Mouse (Mus musculus) heart, postnatal 14 days (tissue): ENCODE measurements around the gene Pwp1. TPM values are rescaled to one million over a fixed set of nuclear protein-coding genes. Genes with fewer than 3 reads are reported as not detected.
"Not testable (repeated sequence)": the region's sequence is repeated elsewhere in the genome, so short reads cannot be mapped to it uniquely, and the experiment has no call there.

Experiments
- DNase-seq, 2 experiments: peaks; one replicate each; pipeline ENCODE4 v3.0.0; 2021 to 2022
- intact Hi-C: fragments of 180-260 bp; cut with DNase I; formaldehyde crosslinking; loops from one replicate; pipeline ENCODE4 v1.15.1; 2025
- long read RNA-seq, 2 experiments: library from polyadenylated mRNA; stranded (forward); transcript quantifications; one replicate each; pipeline ENCODE4 v2.0.0; 2021
- total RNA-seq, 2 experiments: library from RNA; stranded (reverse); gene quantifications; 2 replicates each; pipeline ENCODE4 v1.2.3; 2021

The Pwp1 gene
- 10 to 100 TPM; 13.3 to 13.7 TPM for total RNA-seq
- long read RNA-seq, experiment 1, transcript Pwp1-201 (15 exons, 2,572 nt), result major isoform, 19 of 22 reads
- long read RNA-seq, experiment 1, partial matches to known transcripts, result 1 of 22 reads
- long read RNA-seq, experiment 1, other reads (novel, unspliced or antisense), result 2 of 22 reads
- long read RNA-seq, experiment 2, transcript Pwp1-201 (15 exons, 2,572 nt), result major isoform, 27 of 30 reads
- long read RNA-seq, experiment 2, partial matches to known transcripts, result 0 of 30 reads
- long read RNA-seq, experiment 2, other reads (novel, unspliced or antisense), result 3 of 30 reads

- intact Hi-C loops, result not testable (repeated sequence)
- peak; percentile 4 to 19 for DNase-seq
Observed at GRCm38 (mm10) chr10:85829085-85829853, at the start of gene Pwp1. TSS of gene Pwp1 (plus strand) at chr10:85829494.

- DNase-seq, intact Hi-C loops: not testable (repeated sequence)
Observed at GRCm38 (mm10) chr10:85822143-85822696, 7.1 kb upstream of the Pwp1 start.

GRCm38 (mm10) chr10:85823752-85824151 lies 5.5 kb upstream of the Pwp1 start:
- intact Hi-C loops, DNase-seq: not testable (repeated sequence)

GRCm38 (mm10) chr10:85828722-85829084 lies 591 bp upstream of the Pwp1 start:
- DNase-seq, intact Hi-C loops: not testable (repeated sequence)

GRCm38 (mm10) chr10:85846105-85846862 lies 17.0 kb downstream of the Pwp1 start:
- intact Hi-C loops, result no loop called here
- no peak for DNase-seq

GRCm38 (mm10) chr10:85871698-85872478 lies 42.6 kb downstream of the Pwp1 start:
- DNase-seq, result peak; percentile 91 to 95
- intact Hi-C loops, result no loop called here

- intact Hi-C loops, result no loop called here
- DNase-seq, result no peak
Observed at GRCm38 (mm10) chr10:85872479-85872773, 43.1 kb downstream of the Pwp1 start.

- DNase-seq, result no peak
- intact Hi-C loops, result no loop called here
Observed at GRCm38 (mm10) chr10:85873861-85874544, 44.7 kb downstream of the Pwp1 start.

- intact Hi-C loops, result no loop called here
- no peak for DNase-seq
Observed at GRCm38 (mm10) chr10:85875812-85876211, 46.5 kb downstream of the Pwp1 start.

- intact Hi-C loops, result no loop called here
- DNase-seq, result no peak
Observed at GRCm38 (mm10) chr10:85879886-85880486, 50.7 kb downstream of the Pwp1 start.

- peak; percentile 96 for DNase-seq
- intact Hi-C loops, result loop anchor here (2.0 kb wide), 1 partner anchor 40 kb away; the partner anchor contains the start of gene Rtcb
Observed at GRCm38 (mm10) chr10:85916498-85917309, 87.4 kb downstream of the Pwp1 start, which contains the start of gene Prdm4. TSS of gene Prdm4 (minus strand) at chr10:85917142.

GRCm38 (mm10) chr10:85927676-85928445 lies 98.6 kb downstream of the Pwp1 start, which contains the start of gene Ascl4:
TSS of gene Ascl4 (plus strand) at chr10:85927681.
- intact Hi-C loops, result no loop called here
- DNase-seq, result peak in 1 of 2 experiments; percentile 5

GRCm38 (mm10) chr10:85928499-85929207 lies 99.4 kb downstream of the Pwp1 start:
- DNase-seq, result peak; percentile 45 to 51
- intact Hi-C loops, result no loop called here

- intact Hi-C loops, result no loop called here
- DNase-seq, result no peak
Observed at GRCm38 (mm10) chr10:85929208-85929591, 99.9 kb downstream of the Pwp1 start.

GRCm38 (mm10) chr10:85929962-85930361 lies 100.7 kb downstream of the Pwp1 start:
- intact Hi-C loops, result no loop called here
- DNase-seq, result no peak

- DNase-seq, result no peak
- intact Hi-C loops, result no loop called here
Observed at GRCm38 (mm10) chr10:85936280-85936965, 107.1 kb downstream of the Pwp1 start.
